In genomic region chr6:71373249-71373775, GRCm38 (mm10) we compare ENCODE assay signal across 22 mouse cellular contexts. TPM values are rescaled to one million over a fixed set of nuclear protein-coding genes. Genes with fewer than 3 reads are reported as not detected.
DNase-seq lines count a peak whose midpoint lies in the region; TF ChIP-seq lines count a peak whose summit lies in the region.
"Had no signal": no experiment of that assay in that cellular context is flagged by ENCODE, and none has a peak within 500 bp of the region (broad histone marks: within the 10 kb centered on the region; RNA-seq: fewer than 3 reads in every experiment).

TSS of gene Cd8a (plus strand) at chr6:71373427.

- no peaks in the 10 kb centered on the region for H3K27me3 ChIP-seq in spleen, adult 2 months (ENCODE audit: control insufficient read depth, insufficient read depth, low read length)
- no peaks in the 10 kb centered on the region for H3K27me3 ChIP-seq in thymus, adult 2 months (ENCODE audit: control insufficient read depth, insufficient read depth, low read length)
- H3K27me3 ChIP-seq: forebrain, embryonic 15.5 days; kidney, embryonic 15.5 days; lung, embryonic 15.5 days; neural tube, embryonic 12.5 days; Patski had no signal

- WGBS in spleen, adult 2 months: 58% methylated on average over 14 of the region's 14 CpGs
- 85% methylated on average over 14 of the region's 14 CpGs for WGBS in olfactory bulb, adult 2 months
- 42% methylated on average over 14 of the region's 14 CpGs for WGBS in thymus, adult 2 months

- peak in 1 of 2 experiments; percentile 19 for DNase-seq in spleen, adult 2 months (ENCODE audit: low read depth in 1 of 2, low spot score in 2 of 2)
- DNase-seq in spleen, postnatal 4 days (ENCODE audit: low spot score in 2 of 2): no peak
- peak; percentile 92 for DNase-seq in thymus, adult 2 months
- no peak for DNase-seq in frontal cortex, postnatal 25 days (ENCODE audit: low spot score in 2 of 2)
- no peak for DNase-seq in neural tube, embryonic 10.5 days (ENCODE audit: extremely low spot score, low spot score)
- DNase-seq in lung, postnatal 10 days: no peak
- DNase-seq: adrenal gland, postnatal 14 days; cerebellum, adult 11 months; cerebellum, postnatal 14 days; heart, postnatal 36 days; right cerebral cortex, postnatal 25 days had no signal

- TF ChIP-seq CTCF in spleen, adult 2 months (IDR thresholded peaks at IDR 0.05; ENCODE audit: extremely low read depth, insufficient read depth, insufficient read length, insufficient replicate concordance): no peak
- no peak for TF ChIP-seq CTCF in olfactory bulb, adult 2 months (IDR thresholded peaks at IDR 0.05; ENCODE audit: insufficient read depth, low read depth, low read length)
- 0 out of 2 replicates have a peak, but pooled peaks have one; percentile 41 for TF ChIP-seq CTCF in thymus, adult 2 months (IDR thresholded peaks at IDR 0.05; ENCODE audit: borderline replicate concordance, control insufficient read depth, extremely low read depth, insufficient read depth, low read length, poor library complexity)

- no peak for TF ChIP-seq POLR2A in spleen, adult 2 months (IDR thresholded peaks at IDR 0.05; ENCODE audit: low read depth, low read length)
- TF ChIP-seq POLR2A in olfactory bulb, adult 2 months (IDR thresholded peaks at IDR 0.05; ENCODE audit: insufficient read depth, low read depth, low read length): no peak
- peak; percentile 78 for TF ChIP-seq POLR2A in thymus, adult 2 months (IDR thresholded peaks at IDR 0.05; ENCODE audit: control insufficient read depth, extremely low read depth, insufficient read depth, low read length, poor library complexity)

- H3K27ac ChIP-seq in spleen, adult 2 months (ENCODE audit: insufficient read depth, low read length): peak within 1 kb of the TSS; percentile 56
- H3K27ac ChIP-seq in olfactory bulb, adult 2 months (ENCODE audit: insufficient read depth, low read depth, low read length): no peak within 1 kb of the TSS
- H3K27ac ChIP-seq in thymus, adult 2 months (ENCODE audit: control insufficient read depth, insufficient read depth, low read length): peak within 1 kb of the TSS; percentile 97
- H3K27ac ChIP-seq: forebrain, embryonic 15.5 days; kidney, embryonic 15.5 days; liver, embryonic 14.5 days; lung, embryonic 15.5 days; neural tube, embryonic 12.5 days had no signal

- H3K36me3 ChIP-seq in spleen, adult 2 months (ENCODE audit: control insufficient read depth, insufficient read depth, low read length): no peaks in the 10 kb centered on the region
- H3K36me3 ChIP-seq in thymus, adult 2 months (ENCODE audit: control insufficient read depth, insufficient read depth, low read length): peaks cover 37% of the 10 kb centered on the region
- H3K36me3 ChIP-seq: forebrain, embryonic 15.5 days; kidney, embryonic 15.5 days; lung, embryonic 15.5 days; neural tube, embryonic 12.5 days had no signal

- peak within 1 kb of the TSS; percentile 48 for H3K4me3 ChIP-seq in spleen, adult 2 months (ENCODE audit: extremely low read depth, insufficient read depth, insufficient read length)
- no peak within 1 kb of the TSS; the same call in 1 of the 2 replicates for H3K4me3 ChIP-seq in olfactory bulb, adult 2 months (ENCODE audit: insufficient read depth, low read depth, low read length)
- peak within 1 kb of the TSS; percentile 85 for H3K4me3 ChIP-seq in thymus, adult 2 months (ENCODE audit: control insufficient read depth, insufficient read depth, low read length)
- H3K4me3 ChIP-seq: forebrain, embryonic 15.5 days; kidney, embryonic 15.5 days; lung, embryonic 15.5 days; neural tube, embryonic 12.5 days had no signal

- no peaks in the 10 kb centered on the region for H3K4me1 ChIP-seq in spleen, adult 2 months (ENCODE audit: control insufficient read depth, insufficient read depth, insufficient read length)
- H3K4me1 ChIP-seq in olfactory bulb, adult 2 months (ENCODE audit: control insufficient read depth, insufficient read depth, low read length): no peaks in the 10 kb centered on the region
- H3K4me1 ChIP-seq in thymus, adult 2 months (replicated peaks; ENCODE audit: control insufficient read depth, insufficient read depth, low read length): peaks cover 18% of the 10 kb centered on the region
- H3K4me1 ChIP-seq: forebrain, embryonic 15.5 days; kidney, embryonic 15.5 days; lung, embryonic 15.5 days; neural tube, embryonic 12.5 days had no signal

RNA-seq across cellular contexts. Expression of gene Cd8a, which starts in this region (rescaled TPM):
- polyA plus RNA-seq in spleen, adult 2 months (2012; rRNA removed): 24.9 and 28.5 TPM in 2 replicates
- 245 and 342 TPM in 2 replicates for polyA plus RNA-seq in olfactory bulb, adult 2 months (2012; ENCODE audit: insufficient read depth, insufficient read length, low replicate concordance, missing spikeins)
- 883 and 918 TPM in 2 replicates for polyA plus RNA-seq in thymus, adult 2 months (2012; rRNA removed)
- polyA plus RNA-seq: embryonic facial prominence, embryonic 14.5 days; forebrain, embryonic 15.5 days; hindbrain, embryonic 16.5 days; intestine, embryonic 16.5 days; liver, embryonic 14.5 days; midbrain, embryonic 11.5 days; neural tube, embryonic 12.5 days; Patski had no signal
